Mouse (Mus musculus) forebrain, embryonic 16.5 days (tissue): ENCODE results near the gene Grpel1. TPM values are rescaled to one million over a fixed set of nuclear protein-coding genes. Genes with fewer than 3 reads are reported as not detected.

Experiments
- ATAC-seq: fragments of 200-750 bp; cut with Nextera tagmentation; 2 replicates; pipeline ENCODE4 v1.8.0; 2017; ENCODE audit warnings: mild to moderate bottlenecking, moderate library complexity
- H3K27ac ChIP-seq: fragments of 300-500 bp; sonication (generic); 2 replicates; pipeline ENCODE4 v1.5.1; 2014; ENCODE audit warnings: low read length, control low read depth
- H3K27me3 ChIP-seq: fragments of 300-500 bp; sonication (generic); replicated peaks from 2 replicates; pipeline ENCODE4 v1.6.1; 2014; ENCODE audit warnings: low read length; ENCODE audit not compliant: control insufficient read depth, insufficient read depth
- H3K36me3 ChIP-seq: fragments of 300-500 bp; sonication (generic); 2 replicates; pipeline ENCODE4 v1.6.1; 2014; ENCODE audit not compliant: control insufficient read depth, insufficient read depth
- H3K4me1 ChIP-seq: fragments of 300-500 bp; sonication (generic); replicated peaks from 2 replicates; pipeline ENCODE4 v1.6.1; 2014; ENCODE audit warnings: low read length; ENCODE audit not compliant: control insufficient read depth, insufficient read depth
- H3K4me2 ChIP-seq: fragments of 300-500 bp; sonication (generic); 2 replicates; pipeline ENCODE4 v1.6.1; 2014; ENCODE audit warnings: mild to moderate bottlenecking, low read length, control low read depth
- H3K4me3 ChIP-seq: fragments of 300-500 bp; sonication (generic); replicated peaks from 2 replicates; pipeline ENCODE4 v1.5.1; 2014; ENCODE audit warnings: mild to moderate bottlenecking, low read length, control low read depth
- H3K9ac ChIP-seq: fragments of 300-500 bp; sonication (generic); replicated peaks from 2 replicates; pipeline ENCODE4 v1.6.1; 2014; ENCODE audit warnings: low read depth, low read length, control low read depth
- H3K9me3 ChIP-seq: fragments of 300-500 bp; sonication (generic); 2 replicates; pipeline ENCODE4 v1.6.1; 2016; ENCODE audit warnings: low read length; ENCODE audit not compliant: control insufficient read depth
- WGBS: fragments of 180-500 bp; shearing (Covaris S2); extraction: QIAGEN DNeasy Blood & Tissue Kit; methylation state at CpG from one replicate; pipeline ENCODE4 v1.1.7; 2014; 5-methylcytosine and 5-hydroxymethylcytosine counted together
- polyA plus RNA-seq: library from polyadenylated mRNA; unstranded; fragments of >200 nt; fragmentation: Nextera tagmentation; extraction: Ambion mirVana; gene quantifications from 2 replicates; pipeline ENCODE4 v1.2.1, GENCODE M21; 2015

Grpel1 gene
- polyA plus RNA-seq, 1 experiment from 2014 or later = 44.1 TPM

DNA sequence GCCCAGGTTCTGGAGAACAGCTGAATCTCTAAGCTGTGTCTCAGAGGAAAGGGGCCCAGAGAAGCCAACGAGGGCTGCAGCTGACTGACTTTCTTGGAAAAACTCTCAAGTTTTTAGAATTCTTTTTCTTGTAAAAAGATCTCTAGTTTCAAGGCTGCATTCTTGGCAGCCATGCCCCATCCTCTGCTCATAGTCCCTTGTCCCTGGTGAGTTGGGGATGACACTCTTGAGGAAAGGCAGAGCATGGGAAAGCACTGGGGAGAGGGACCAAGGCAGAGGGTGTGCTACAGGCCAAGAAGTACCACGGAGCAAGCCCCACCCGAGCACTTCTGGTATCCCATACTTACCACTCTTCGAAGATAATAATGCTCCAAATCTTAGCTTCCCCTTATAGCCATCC lies 27.9 kb upstream of the Grpel1 start:
- no peaks in the 10 kb centered on the region for H3K9me3 ChIP-seq
- no peaks in the 10 kb centered on the region for H3K36me3 ChIP-seq
- no peaks in the 10 kb centered on the region for H3K27me3 ChIP-seq
- no peak overlapping the region for H3K9ac ChIP-seq
- no peak overlapping the region for H3K4me2 ChIP-seq
- peaks cover 9% of the 10 kb centered on the region; the same call in 1 of the 2 replicates for H3K4me1 ChIP-seq
- H3K4me3 ChIP-seq = no peak overlapping the region
- no peak for ATAC-seq
- WGBS = 78% methylated on average over 4 of the region's 4 CpGs
- no peak overlapping the region for H3K27ac ChIP-seq

DNA sequence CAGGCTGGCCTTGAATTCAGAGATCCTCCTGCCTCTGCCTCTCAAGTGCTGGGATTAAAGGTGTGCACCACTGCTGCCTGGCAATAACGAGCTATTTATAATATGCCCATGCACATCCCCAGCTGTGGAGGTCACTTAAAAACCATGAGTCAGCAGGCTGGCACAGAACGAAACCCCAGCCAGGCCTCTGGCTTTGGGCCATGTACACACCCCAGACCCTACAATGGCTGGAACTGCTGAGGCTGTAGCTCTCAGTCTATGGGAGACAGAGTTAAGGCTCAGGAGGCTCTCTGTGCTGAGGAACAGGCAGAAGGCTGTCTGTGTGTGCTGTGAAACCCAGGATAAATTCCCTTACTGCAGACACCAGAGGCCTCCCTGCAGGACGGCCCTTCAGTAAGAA lies 24.1 kb upstream of the Grpel1 start:
- Histone ChIP-seq H3K27me3 (no peaks in the 10 kb centered on the region), H3K27ac (no peak overlapping the region), H3K4me1 (peaks cover 4% of the 10 kb centered on the region; the same call in 1 of the 2 replicates), H3K4me2 (no peak overlapping the region), H3K4me3 (no peak overlapping the region), H3K36me3 (no peaks in the 10 kb centered on the region), H3K9ac (no peak overlapping the region), H3K9me3 (no peaks in the 10 kb centered on the region)
- WGBS = 60% methylated on average over 3 of the region's 3 CpGs
- ATAC-seq = no peak

DNA sequence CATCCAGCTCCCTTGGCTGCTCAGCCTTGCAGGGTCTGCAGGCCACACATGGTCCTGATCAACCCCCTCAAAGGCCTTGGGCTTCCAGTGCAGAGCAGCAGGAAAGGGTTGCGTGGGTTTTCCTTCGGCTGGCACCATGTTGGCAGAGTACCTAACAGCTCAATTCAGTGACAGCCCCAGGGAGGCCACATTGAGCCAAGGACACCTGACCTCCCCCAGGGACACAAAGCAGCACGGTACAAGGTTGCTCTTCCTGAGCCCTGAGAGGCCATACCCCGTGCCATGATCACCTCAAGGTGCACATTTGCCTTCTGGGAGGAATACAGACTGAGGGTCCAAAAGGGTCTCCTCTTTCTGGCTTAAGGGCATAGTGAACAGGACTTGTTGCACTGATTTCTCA lies 20.2 kb upstream of the Grpel1 start:
- H3K36me3 ChIP-seq = no peaks in the 10 kb centered on the region
- 0 out of 2 replicates have a peak, but pooled peaks have one; percentile 6 for ATAC-seq
- WGBS = 53% methylated on average over 4 of the region's 4 CpGs
- no peak overlapping the region for H3K4me3 ChIP-seq
- H3K4me1 ChIP-seq = peaks cover 4% of the 10 kb centered on the region; the same call in 1 of the 2 replicates
- no peaks in the 10 kb centered on the region for H3K27me3 ChIP-seq
- no peaks in the 10 kb centered on the region for H3K9me3 ChIP-seq
- no peak overlapping the region for H3K4me2 ChIP-seq
- H3K27ac ChIP-seq = no peak overlapping the region
- no peak overlapping the region for H3K9ac ChIP-seq

DNA sequence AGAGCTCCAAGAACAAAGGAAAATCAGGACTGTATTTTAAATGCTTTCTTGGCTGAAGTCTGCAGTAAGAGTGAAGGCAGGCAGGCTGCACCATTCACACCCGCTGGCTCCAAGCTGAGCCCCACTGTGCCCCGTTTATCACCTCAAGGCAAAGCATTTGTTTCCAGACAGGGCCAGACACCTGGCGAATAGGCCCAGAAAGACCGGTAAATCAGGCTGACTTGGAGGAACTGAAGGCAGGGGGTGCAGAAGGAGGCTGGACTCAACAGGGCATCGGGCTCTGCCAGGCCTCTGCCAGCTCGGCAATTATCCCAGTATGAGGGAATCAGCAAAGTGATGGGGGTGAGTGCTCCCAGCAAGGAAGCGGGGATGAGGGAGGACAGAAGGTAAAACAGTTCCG lies 19.8 kb upstream of the Grpel1 start:
- Histone ChIP-seq H3K4me2 (no peak overlapping the region), H3K27me3 (no peaks in the 10 kb centered on the region), H3K9ac (no peak overlapping the region), H3K4me1 (peaks cover 4% of the 10 kb centered on the region; the same call in 1 of the 2 replicates), H3K36me3 (no peaks in the 10 kb centered on the region), H3K9me3 (no peaks in the 10 kb centered on the region), H3K27ac (no peak overlapping the region), H3K4me3 (no peak overlapping the region)
- 28% methylated on average over 8 of the region's 8 CpGs for WGBS
- peak; percentile 50; the same call in 1 of the 2 replicates for ATAC-seq

DNA sequence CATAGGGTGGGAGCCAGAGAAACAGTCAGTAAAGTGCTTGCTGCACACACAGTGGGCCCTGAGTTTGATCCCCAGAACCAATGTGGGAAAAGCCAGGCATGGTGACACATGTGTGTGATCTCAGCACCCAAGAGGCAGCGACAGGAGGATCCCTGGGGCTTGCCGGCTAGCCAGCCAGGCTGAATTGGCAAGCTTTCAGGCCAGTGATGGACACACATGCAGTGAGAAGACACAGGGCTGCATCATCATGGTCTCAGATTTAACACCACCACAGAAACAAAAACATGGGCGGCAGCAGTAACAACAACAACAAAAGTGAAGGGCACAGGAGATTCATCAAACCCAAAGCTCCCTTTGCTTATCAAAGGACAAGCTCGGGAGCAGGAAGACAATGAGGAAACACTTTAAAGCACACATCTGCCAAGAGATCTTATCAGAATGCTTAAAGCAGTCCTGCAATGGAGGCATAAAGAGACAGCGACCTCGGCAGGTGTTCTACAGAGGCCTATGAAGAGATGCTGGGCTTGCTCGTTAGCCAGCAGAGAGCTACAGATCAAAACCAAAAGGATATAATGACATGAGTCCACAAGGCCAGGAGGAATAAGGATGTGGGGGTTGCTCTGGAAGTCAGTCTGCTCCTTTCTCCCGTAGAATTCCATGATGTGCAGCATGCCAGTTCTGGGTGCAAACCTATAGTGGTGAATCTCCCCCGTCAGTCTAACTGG lies 18.5 kb upstream of the Grpel1 start:
- H3K9ac ChIP-seq = no peak overlapping the region
- no peak overlapping the region for H3K4me3 ChIP-seq
- no peaks in the 10 kb centered on the region for H3K27me3 ChIP-seq
- H3K9me3 ChIP-seq = no peaks in the 10 kb centered on the region
- 33% methylated on average over 9 of the region's 9 CpGs for WGBS
- no peak for ATAC-seq
- H3K4me2 ChIP-seq = no peak overlapping the region
- no peak overlapping the region for H3K27ac ChIP-seq
- H3K4me1 ChIP-seq = peaks cover 4% of the 10 kb centered on the region; the same call in 1 of the 2 replicates
- H3K36me3 ChIP-seq = no peaks in the 10 kb centered on the region

DNA sequence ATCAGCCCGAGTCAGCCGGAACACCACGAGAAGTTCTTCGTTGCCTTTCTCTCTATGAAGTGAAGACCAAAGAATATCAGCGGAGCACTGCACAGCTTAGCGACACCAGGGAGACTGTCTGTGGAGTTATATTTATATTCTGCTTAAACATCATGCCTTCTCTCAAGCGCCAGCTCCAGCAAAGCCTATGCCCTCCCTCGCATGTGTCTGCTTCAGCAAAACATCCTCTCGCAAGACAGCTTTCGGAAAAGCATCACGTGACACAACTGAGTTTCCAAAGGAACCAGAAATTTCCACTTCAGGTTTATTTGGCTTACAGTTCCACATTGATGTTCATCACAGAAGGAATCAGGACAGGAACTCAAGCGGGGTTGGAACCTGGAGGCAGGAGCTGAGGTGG lies 16.9 kb upstream of the Grpel1 start:
- H3K27me3 ChIP-seq = no peaks in the 10 kb centered on the region
- WGBS = 95% methylated on average over 12 of the region's 12 CpGs
- H3K4me1 ChIP-seq = peaks cover 4% of the 10 kb centered on the region; the same call in 1 of the 2 replicates
- ATAC-seq = no peak
- H3K9me3 ChIP-seq = no peaks in the 10 kb centered on the region
- H3K4me2 ChIP-seq = no peak overlapping the region
- H3K36me3 ChIP-seq = no peaks in the 10 kb centered on the region
- no peak overlapping the region for H3K4me3 ChIP-seq
- no peak overlapping the region for H3K27ac ChIP-seq
- H3K9ac ChIP-seq = no peak overlapping the region

DNA sequence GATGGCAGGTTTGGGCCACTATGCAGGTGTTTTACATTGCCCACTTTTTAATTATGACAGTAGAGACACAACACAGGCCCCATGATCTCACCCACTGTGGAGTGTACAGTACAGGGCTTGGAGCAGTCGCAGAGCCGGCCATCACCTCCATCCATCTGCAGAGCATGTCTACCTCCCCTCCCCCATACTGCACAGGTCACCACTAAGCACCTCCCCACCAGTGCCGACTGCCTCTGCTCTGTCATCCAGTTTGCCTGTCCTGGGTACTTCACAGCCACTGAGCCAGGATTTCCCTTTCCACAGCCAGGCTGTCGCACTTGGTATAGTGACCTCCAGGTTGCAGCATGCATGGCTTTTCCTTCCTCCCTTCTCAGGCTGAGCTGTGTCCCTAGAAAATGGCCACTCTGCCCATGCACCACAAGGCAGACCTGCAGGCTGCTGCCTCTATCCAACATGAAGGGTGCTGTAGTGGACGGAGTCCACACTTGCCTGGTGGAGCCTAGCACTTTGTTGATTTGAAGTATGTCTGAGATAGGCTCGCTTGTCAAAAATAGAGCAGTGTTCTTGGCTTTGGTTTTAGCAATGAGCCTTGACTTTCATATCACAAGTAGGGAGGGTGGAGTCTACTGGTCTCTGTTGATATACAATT lies 15.0 kb upstream of the Grpel1 start:
- Histone ChIP-seq H3K4me3 (no peak overlapping the region), H3K27ac (no peak overlapping the region), H3K36me3 (no peaks in the 10 kb centered on the region), H3K9me3 (no peaks in the 10 kb centered on the region), H3K9ac (no peak overlapping the region), H3K27me3 (no peaks in the 10 kb centered on the region), H3K4me1 (no peaks in the 10 kb centered on the region; the same call in 1 of the 2 replicates), H3K4me2 (no peak overlapping the region)
- no peak for ATAC-seq
- 77% methylated on average over 6 of the region's 6 CpGs for WGBS

DNA sequence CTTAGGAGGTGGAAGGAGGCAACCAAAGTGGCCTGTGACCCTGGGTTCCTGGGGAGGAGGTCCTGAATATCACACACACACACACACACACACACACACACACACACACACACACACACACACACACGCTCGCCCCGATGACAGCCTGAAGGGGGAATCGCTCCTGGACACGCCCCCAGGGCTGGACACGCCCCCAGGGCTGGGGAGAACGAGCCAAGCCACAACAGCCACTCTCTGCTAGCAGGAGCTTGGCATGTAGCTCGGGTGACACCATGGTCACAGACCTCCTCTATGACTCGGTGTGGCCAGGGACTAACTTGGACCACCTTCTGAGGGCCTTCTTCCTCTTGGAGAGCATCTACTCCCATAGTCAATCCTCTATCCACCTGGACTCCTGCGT lies 13.7 kb upstream of the Grpel1 start:
- Histone ChIP-seq H3K27ac (no peak overlapping the region), H3K36me3 (no peaks in the 10 kb centered on the region), H3K4me1 (no peaks in the 10 kb centered on the region), H3K4me3 (no peak overlapping the region), H3K9ac (no peak overlapping the region), H3K4me2 (no peak overlapping the region), H3K9me3 (no peaks in the 10 kb centered on the region), H3K27me3 (no peaks in the 10 kb centered on the region)
- 21% methylated on average over 7 of the region's 10 CpGs for WGBS
- no peak for ATAC-seq

DNA sequence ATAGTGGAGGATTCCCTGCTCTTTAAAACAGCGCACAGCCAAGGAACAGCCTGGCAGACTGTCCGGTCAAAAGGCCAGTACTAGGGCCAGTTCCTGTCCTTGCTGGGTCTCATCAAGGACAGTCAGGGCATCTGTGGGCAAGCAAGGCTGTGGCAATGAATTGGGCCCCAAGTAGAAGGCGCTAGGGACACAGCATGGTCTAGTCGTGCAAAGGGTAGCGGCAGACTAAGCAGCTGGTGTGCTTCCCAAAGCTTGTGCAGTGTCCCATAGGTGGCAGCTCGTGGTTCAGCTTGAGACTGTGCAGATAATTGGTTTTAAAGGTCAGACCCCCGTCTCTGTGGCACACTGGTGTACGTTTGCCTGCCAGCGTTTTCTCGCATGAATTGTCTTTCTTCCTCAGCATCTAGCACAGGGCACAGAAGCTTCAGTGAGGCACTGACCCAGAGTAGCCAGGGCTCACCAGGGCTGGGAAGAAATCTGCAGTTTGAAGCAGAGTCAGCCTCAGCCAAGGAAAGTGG lies 12.9 kb upstream of the Grpel1 start:
- Histone ChIP-seq H3K27me3 (no peaks in the 10 kb centered on the region), H3K9ac (no peak overlapping the region), H3K27ac (no peak overlapping the region), H3K36me3 (no peaks in the 10 kb centered on the region), H3K4me2 (no peak overlapping the region), H3K4me3 (no peak overlapping the region), H3K9me3 (no peaks in the 10 kb centered on the region), H3K4me1 (no peaks in the 10 kb centered on the region)
- ATAC-seq = no peak
- WGBS = 60% methylated on average over 10 of the region's 10 CpGs
